Mouse (Mus musculus) hindbrain, embryonic 15.5 days (tissue): ENCODE measurements at regions not wholly inside any gene's neighbourhood (a gene's known extent, or its start where the extent isn't known, plus 50 kb on each side); places are given as distances from the start of the nearest gene placed in this dataset.

ENCODE experiments used
- ATAC-seq: fragments of 200-750 bp; cut with Nextera tagmentation; 2 replicates; pipeline ENCODE4 v1.8.0; 2017; ENCODE audit warnings: low read depth, moderate number of reproducible peaks, moderate TSS enrichment; ENCODE audit not compliant: low FRiP score
- H3K27ac ChIP-seq: fragments of 300-500 bp; sonication (generic); replicated peaks from 2 replicates; pipeline ENCODE4 v1.5.1; 2015; ENCODE audit warnings: mild to moderate bottlenecking, inconsistent platforms
- H3K27me3 ChIP-seq: fragments of 300-500 bp; sonication (generic); 2 replicates; pipeline ENCODE4 v1.6.1; 2015; ENCODE audit warnings: control low read depth, inconsistent platforms
- H3K36me3 ChIP-seq: fragments of 300-500 bp; sonication (generic); 2 replicates; pipeline ENCODE4 v1.6.1; 2015; ENCODE audit warnings: control low read depth, inconsistent platforms
- H3K4me1 ChIP-seq: fragments of 300-500 bp; sonication (generic); replicated peaks from 2 replicates; pipeline ENCODE4 v1.6.1; 2015; ENCODE audit warnings: control low read depth, inconsistent platforms
- H3K4me2 ChIP-seq: fragments of 300-500 bp; sonication (generic); 2 replicates; pipeline ENCODE4 v1.6.1; 2015; ENCODE audit warnings: moderate library complexity, mild to moderate bottlenecking, inconsistent platforms
- H3K4me3 ChIP-seq: fragments of 300-500 bp; sonication (generic); 2 replicates; pipeline ENCODE4 v1.5.1; 2015; ENCODE audit warnings: mild to moderate bottlenecking, inconsistent platforms
- H3K9ac ChIP-seq: fragments of 300-500 bp; sonication (generic); 2 replicates; pipeline ENCODE4 v1.6.1; 2015; ENCODE audit warnings: inconsistent platforms
- H3K9me3 ChIP-seq: fragments of 300-500 bp; sonication (generic); 2 replicates; pipeline ENCODE4 v1.6.1; 2016; ENCODE audit warnings: control low read depth, inconsistent platforms
- WGBS: fragments of 180-500 bp; shearing (Covaris S2); methylation state at CpG from one replicate; pipeline ENCODE4 v1.1.7; 2015; 5-methylcytosine and 5-hydroxymethylcytosine counted together

DNA sequence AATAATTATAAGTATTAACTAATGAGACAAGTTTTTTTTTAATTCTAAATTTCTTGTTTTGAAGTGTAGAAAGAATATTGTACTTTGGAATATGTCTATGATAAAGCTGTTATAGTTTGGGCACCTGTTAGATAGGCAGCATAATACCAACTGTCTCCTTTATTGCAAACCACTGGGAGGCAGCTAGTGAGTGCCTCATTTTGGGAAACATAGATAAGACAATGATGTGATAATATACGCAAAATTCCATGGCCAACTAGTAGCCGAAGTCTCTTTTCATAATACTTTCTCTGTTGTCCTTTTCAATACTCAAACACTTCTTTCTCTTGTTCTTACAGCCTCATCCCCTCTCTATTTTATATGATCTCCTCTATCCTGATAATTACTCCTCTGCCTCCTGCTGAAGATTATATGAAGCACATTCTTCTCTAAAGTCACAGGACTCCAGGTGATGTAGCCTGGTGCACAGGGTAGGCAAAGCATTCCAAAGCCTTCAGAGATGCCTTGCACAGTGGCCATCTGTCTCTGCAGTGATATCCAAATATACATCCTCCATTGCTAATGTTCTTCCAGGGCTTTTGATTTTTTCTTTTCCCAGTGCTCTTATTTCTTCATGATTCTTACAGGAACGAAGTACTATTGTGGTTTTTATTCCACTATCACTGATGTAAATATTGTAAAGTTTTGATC lies 259.9 kb downstream of the Pdha2 start:
- ATAC-seq, result no peak
- no peak overlapping the region for H3K9ac ChIP-seq
- no peaks in the 10 kb centered on the region for H3K27me3 ChIP-seq
- WGBS, result 89% methylated on average over 3 of the region's 3 CpGs
- H3K27ac ChIP-seq, result no peak overlapping the region
- H3K4me1 ChIP-seq, result no peaks in the 10 kb centered on the region
- no peak overlapping the region for H3K4me2 ChIP-seq
- H3K4me3 ChIP-seq, result no peak overlapping the region
- H3K36me3 ChIP-seq, result no peaks in the 10 kb centered on the region
- no peaks in the 10 kb centered on the region for H3K9me3 ChIP-seq

DNA sequence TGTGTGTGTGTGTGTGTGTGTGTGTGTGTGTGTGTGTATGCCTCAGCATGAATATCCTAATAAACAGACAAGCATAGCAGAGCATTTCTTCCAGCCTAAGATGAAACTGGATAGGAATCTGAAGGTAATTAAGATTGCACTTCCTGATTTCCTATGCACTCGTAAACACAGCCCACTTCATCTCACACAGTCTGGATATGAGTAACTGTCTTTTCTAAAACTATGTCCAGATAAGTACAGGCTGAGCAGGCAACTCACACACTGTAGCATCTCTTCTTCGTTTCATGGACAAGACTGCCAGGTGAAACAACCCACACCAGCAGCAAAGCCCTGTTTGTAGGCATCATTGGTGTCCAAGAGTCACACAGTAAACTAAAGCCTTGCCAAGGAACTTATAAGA lies 261.1 kb downstream of the Pdha2 start:
- Histone ChIP-seq H3K36me3 (no peaks in the 10 kb centered on the region), H3K9ac (no peak overlapping the region), H3K4me3 (no peak overlapping the region), H3K27me3 (no peaks in the 10 kb centered on the region), H3K9me3 (no peaks in the 10 kb centered on the region), H3K4me1 (no peaks in the 10 kb centered on the region), H3K27ac (no peak overlapping the region), H3K4me2 (no peak overlapping the region)
- ATAC-seq, result no peak
- WGBS, result 76% methylated on average over 2 of the region's 2 CpGs

DNA sequence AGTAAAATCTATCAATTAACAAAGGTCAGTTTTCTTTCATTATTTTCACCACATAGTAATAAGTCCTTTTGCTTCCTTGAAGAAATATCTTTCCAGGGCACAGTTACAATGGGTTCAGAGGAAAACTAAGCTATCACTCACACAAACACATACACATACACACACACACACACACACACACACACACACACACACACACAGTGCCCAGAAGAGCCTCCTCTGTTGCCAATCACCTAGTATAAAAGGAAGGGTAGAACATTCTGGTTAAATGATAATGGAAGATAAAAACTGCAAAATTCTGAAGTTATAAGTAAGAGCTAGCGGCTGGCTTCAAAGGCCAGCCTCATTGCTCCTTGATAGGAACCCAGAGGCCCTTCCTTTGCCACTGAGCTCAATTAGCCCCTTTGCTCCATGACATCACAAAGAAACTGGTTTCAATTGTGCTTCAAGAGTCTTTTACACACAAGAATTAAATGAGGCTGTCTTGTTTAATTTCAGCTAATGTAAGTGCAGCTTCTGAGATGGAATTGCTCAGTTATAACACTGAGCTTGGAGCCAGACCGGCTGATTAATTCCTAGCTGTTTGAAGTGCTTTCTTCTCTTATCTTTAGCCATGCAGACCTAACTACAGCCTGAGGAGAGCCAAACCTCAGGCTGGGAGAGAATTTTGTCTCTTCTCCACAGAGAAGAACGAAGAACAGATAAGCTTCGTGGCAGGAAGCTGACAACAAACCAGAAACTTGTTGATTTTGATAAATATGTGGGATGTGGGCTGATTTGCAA lies 262.1 kb downstream of the Pdha2 start:
- WGBS, result 73% methylated on average over 4 of the region's 4 CpGs
- no peaks in the 10 kb centered on the region for H3K36me3 ChIP-seq
- H3K27ac ChIP-seq, result no peak overlapping the region
- no peaks in the 10 kb centered on the region for H3K27me3 ChIP-seq
- no peaks in the 10 kb centered on the region for H3K9me3 ChIP-seq
- no peak overlapping the region for H3K4me2 ChIP-seq
- H3K9ac ChIP-seq, result no peak overlapping the region
- H3K4me3 ChIP-seq, result no peak overlapping the region
- ATAC-seq, result no peak
- H3K4me1 ChIP-seq, result no peaks in the 10 kb centered on the region

DNA sequence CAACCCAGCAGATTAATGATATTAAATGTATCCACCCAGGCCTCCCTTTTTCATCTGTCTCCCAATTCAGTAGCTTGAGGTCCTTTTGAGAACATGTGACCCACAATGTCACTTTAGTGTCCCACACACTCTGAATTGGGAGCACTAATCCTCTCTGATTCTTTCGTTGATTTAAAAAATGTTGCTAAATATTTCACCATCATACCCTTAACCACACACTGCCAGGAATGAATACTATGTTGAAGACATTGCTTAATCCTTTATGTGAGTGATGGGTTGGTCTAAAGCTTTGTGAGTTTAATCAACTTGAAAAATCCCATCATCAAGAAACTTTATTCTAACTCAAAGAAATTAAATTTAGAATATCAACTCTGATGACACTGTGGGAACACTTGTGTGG lies 269.7 kb downstream of the Pdha2 start:
- Histone ChIP-seq H3K27me3 (no peaks in the 10 kb centered on the region), H3K9me3 (no peaks in the 10 kb centered on the region), H3K4me3 (no peak overlapping the region), H3K4me1 (no peaks in the 10 kb centered on the region), H3K9ac (no peak overlapping the region), H3K36me3 (no peaks in the 10 kb centered on the region), H3K4me2 (no peak overlapping the region), H3K27ac (no peak overlapping the region)
- 89% methylated on average over 1 of the region's 1 CpGs for WGBS
- ATAC-seq, result no peak

DNA sequence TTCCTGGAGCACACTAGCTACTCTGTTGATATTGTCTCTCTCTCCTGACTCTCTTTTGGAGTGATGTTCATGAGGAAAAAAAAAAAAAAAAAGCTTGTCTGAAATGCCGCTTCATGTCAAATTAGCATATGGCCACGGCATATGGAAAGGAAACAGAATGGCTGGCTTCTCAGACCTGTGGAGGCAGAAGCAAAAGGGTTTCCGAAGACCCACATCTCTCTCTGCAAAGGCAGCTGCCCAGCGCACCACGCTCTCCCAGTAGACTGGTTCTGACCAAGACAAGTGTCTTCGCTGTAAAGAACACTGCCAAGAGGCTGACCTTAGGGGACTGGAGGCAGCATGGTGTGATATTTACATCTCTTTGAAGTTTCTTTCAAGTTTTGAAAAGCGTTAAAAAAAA lies 270.3 kb downstream of the Pdha2 start:
- WGBS, result 62% methylated on average over 7 of the region's 7 CpGs
- Histone ChIP-seq H3K9me3 (no peaks in the 10 kb centered on the region), H3K4me2 (no peak overlapping the region), H3K4me3 (no peak overlapping the region), H3K36me3 (no peaks in the 10 kb centered on the region), H3K27ac (no peak overlapping the region), H3K27me3 (no peaks in the 10 kb centered on the region), H3K4me1 (no peaks in the 10 kb centered on the region), H3K9ac (no peak overlapping the region)
- no peak for ATAC-seq

DNA sequence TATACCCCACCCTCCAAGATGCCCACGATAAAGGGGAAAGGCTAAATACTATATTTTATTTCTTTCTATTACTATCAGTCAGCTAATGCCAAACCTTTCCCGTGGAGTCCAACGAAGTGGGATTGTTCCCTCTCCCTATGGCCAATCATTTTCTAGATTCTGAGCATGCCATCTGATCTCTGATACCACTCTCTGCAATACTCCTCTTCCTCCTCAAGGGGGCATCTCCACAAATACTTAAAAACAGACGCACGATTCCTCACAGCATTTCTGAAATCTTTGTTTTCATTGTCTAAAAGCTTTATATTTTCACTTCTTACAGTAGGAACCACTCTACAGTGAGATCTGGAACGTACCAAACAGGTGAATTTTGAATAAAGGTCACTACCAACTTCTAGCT lies 270.8 kb downstream of the Pdha2 start:
- H3K36me3 ChIP-seq, result no peaks in the 10 kb centered on the region
- H3K9ac ChIP-seq, result no peak overlapping the region
- 92% methylated on average over 6 of the region's 6 CpGs for WGBS
- H3K9me3 ChIP-seq, result no peaks in the 10 kb centered on the region
- H3K4me3 ChIP-seq, result no peak overlapping the region
- H3K4me1 ChIP-seq, result no peaks in the 10 kb centered on the region
- no peak overlapping the region for H3K27ac ChIP-seq
- no peak overlapping the region for H3K4me2 ChIP-seq
- no peak for ATAC-seq
- H3K27me3 ChIP-seq, result no peaks in the 10 kb centered on the region

DNA sequence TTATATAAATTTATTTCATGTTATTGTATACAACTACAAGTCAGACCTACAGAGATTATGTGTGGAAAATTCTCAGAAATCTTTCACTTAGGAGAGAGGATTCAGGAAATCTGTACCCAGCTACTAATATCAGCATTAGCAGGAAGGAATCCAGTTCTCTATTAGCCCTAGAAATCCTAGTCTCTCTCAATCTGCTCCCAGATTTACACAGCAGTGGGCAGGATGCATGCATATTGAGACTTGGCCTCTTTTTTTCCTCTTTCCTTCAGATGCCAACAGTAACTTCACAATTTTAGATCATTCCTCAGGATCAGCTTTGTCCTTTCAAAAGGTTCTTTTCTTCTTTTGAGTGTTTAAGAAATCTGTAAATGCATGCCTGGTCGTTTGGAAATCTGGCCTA lies 279.0 kb downstream of the Pdha2 start:
- Histone ChIP-seq H3K9ac (no peak overlapping the region), H3K4me1 (no peaks in the 10 kb centered on the region), H3K9me3 (no peaks in the 10 kb centered on the region), H3K36me3 (no peaks in the 10 kb centered on the region), H3K27ac (no peak overlapping the region), H3K4me3 (no peak overlapping the region), H3K27me3 (no peaks in the 10 kb centered on the region), H3K4me2 (no peak overlapping the region)
- WGBS, result 39% methylated on average over 1 of the region's 1 CpGs
- no peak for ATAC-seq

DNA sequence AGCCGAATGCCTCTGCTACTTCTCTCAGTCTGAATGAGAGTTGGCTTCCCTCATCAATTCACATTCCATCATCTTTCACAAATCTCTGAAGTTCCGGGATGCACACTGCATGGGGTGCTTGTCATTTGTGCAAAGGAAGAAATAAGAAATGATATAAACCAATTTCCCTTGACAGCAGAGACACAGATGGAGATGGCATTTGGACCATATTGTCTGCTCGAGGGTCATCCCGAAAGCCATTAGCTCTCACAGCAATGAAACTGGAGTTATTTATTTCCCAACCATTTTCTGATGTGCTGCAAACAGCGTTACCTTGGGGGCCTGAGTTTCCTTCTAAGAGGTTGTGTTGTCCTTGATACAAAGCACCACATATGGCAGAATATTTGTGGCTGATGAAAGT lies 285.5 kb downstream of the Pdha2 start:
- no peak overlapping the region for H3K27ac ChIP-seq
- WGBS, result 79% methylated on average over 5 of the region's 5 CpGs
- no peak for ATAC-seq
- H3K27me3 ChIP-seq, result no peaks in the 10 kb centered on the region
- no peaks in the 10 kb centered on the region for H3K36me3 ChIP-seq
- H3K4me2 ChIP-seq, result no peak overlapping the region
- no peak overlapping the region for H3K9ac ChIP-seq
- H3K9me3 ChIP-seq, result no peaks in the 10 kb centered on the region
- no peaks in the 10 kb centered on the region for H3K4me1 ChIP-seq
- no peak overlapping the region for H3K4me3 ChIP-seq

DNA sequence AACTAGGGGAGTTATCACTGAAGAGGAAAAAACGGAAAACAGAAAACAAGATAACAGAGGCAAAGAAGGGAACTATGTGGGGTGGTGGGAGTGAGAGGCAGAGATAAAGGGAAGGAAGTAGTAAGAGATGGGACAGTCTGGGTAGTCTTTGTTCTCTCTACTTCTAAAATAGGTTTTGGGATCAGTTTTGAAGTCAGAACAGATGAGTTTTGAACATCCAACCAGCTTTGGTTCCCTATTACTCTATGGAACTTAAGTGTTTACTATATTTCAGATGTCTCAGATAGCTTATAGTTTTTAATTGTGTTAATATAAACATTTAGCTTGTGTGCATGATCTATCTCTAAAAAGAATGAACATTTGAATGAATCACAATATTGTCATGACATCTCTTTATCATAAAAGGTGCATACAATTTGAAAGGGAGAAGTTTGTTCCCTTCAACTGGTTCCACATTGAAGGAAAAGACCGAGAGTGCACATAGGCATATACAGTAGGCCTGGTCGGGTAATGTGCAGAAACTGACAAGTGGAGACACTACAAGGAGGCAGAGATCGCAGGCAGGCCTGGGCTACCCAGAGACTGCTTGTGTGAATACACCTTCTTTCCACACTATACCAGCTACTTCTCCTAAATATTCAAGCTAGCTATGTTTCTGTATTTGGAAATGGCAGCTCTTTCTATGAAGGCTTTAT lies 335.8 kb downstream of the Pdha2 start:
- Histone ChIP-seq H3K4me1 (no peaks in the 10 kb centered on the region), H3K4me2 (no peak overlapping the region), H3K9ac (no peak overlapping the region), H3K36me3 (no peaks in the 10 kb centered on the region), H3K27ac (no peak overlapping the region), H3K9me3 (no peaks in the 10 kb centered on the region), H3K27me3 (no peaks in the 10 kb centered on the region), H3K4me3 (no peak overlapping the region)
- 92% methylated on average over 4 of the region's 4 CpGs for WGBS
- ATAC-seq, result no peak

DNA sequence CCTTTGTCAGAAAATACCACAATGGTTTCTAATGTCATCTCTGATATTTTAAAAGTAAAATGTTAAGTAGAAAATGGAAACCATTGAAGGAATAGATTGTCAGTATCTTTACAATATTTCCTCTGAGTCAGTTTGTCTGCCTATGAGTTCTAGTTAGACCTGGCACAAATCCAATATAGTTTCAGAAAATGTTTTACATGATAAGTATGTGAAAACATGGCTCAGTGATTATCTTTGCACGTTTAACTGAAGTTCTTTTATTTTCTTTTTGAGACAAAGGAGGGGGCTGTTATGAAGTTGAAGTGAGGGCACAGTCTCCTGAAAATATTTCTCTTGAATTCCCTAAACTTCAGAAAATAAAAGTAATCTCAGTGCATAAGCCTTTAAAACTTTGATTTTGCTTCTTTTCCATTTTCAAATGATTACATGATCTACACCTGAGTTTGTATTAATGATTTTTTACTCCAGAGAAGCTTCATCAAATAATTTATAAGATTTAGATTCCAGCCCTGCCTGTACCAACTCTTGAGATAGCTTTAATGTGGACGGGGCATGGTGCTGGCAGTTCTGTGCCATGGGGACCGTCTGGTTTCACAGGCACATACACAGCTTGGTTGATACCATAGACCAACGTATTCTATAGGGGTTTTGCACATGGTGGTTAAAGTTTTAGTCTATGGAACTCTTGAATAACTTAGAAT lies 336.5 kb downstream of the Pdha2 start:
- Histone ChIP-seq H3K4me1 (no peaks in the 10 kb centered on the region), H3K27me3 (no peaks in the 10 kb centered on the region), H3K27ac (no peak overlapping the region), H3K4me2 (no peak overlapping the region), H3K9ac (no peak overlapping the region), H3K4me3 (no peak overlapping the region), H3K9me3 (no peaks in the 10 kb centered on the region), H3K36me3 (no peaks in the 10 kb centered on the region)
- no peak for ATAC-seq
- WGBS, result 73% methylated on average over 4 of the region's 4 CpGs

DNA sequence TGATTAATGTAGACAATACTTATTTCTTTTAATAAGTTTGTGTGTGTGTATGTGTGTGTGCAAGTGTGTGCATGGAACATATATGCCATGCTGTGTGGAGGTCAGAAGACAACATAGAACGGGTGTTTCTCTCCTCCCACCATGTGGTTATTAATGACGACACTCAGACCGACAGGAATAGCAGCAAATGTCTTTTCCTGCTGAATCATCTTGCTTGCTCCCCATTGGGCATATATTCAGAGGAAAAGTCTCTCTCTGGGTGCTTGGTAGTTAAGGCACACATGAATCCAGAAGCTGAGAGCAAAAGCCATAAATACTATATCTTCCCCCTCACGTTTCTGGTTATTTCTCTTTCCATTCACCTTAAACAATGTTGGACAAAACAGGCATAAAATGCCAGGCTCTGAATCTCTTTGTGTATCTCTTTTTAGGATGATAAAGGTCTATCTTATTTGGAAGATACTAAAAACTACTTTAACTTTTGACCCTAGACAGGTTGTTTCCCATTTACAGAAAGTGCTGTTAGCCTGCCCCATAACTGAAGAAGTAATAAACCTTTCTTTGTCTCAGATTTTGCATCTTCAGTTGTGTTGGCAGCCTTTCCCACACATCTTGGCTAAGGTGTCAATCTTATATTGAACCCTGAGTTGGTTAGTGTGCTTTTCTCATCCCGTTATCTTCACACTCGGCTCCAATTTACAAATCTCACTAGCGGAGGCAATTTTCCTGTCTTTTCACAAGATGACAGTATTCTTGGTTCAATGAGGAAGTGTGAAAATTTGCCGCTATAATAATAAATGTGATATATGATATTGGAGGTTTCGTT lies 337.9 kb downstream of the Pdha2 start:
- H3K27ac ChIP-seq, result no peak overlapping the region
- H3K4me1 ChIP-seq, result no peaks in the 10 kb centered on the region
- H3K36me3 ChIP-seq, result no peaks in the 10 kb centered on the region
- 80% methylated on average over 9 of the region's 9 CpGs for WGBS
- ATAC-seq, result no peak
- H3K27me3 ChIP-seq, result no peaks in the 10 kb centered on the region
- H3K4me3 ChIP-seq, result no peak overlapping the region
- no peak overlapping the region for H3K4me2 ChIP-seq
- H3K9me3 ChIP-seq, result no peaks in the 10 kb centered on the region
- no peak overlapping the region for H3K9ac ChIP-seq
